Mouse (Mus musculus): ENCODE data around the gene Tctn1. TPM values are rescaled to one million over a fixed set of nuclear protein-coding genes. Genes with fewer than 3 reads are reported as not detected.
A peak's percentile ranks its signal among the peaks of the same experiment; 100 is the strongest.
"Not testable (repeated sequence)": the region's sequence is repeated elsewhere in the genome, so short reads cannot be mapped to it uniquely, and the experiment has no call there.

Gene Tctn1
- total RNA-seq, 4 experiments from 2014 or later: 14.8 to 34.9 (median 23.1) TPM

DNA sequence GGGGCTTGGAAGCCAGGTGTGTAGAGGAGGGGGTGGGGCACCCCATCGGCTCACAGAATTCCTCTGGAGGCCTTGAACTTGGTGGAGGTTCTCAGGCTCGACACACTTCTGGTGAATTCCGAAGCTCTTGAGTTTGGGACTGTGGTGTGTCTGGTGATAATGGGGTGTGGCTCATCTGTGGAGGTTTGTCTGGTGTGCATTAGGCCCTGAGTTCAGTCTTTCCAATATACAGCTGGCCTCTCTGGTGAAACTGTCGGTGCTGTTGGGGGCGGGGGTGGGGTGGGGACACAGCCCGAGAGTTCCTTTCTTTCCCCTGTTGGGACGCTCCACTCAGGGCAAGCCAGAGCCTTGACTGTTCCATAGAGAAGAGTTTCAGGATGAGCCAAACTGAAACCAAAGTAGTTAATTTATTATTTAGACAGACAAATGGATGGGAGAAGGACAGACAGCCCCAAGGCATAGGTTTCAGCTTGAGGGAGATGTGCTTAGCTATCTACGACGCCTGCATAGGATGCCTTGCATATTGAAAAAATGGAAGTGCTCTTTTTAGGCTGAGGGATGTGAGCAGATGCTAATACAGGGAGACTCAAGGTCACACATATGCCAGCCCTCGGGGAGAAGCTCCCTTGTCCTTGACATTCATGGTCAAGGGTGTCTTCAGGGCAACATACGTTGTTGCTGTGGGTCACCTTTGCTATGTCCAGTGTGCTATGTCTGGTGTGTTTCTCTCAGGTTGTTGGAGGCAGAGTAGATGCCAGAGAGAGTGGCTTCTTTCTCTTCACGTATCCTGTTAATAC lies 46.0 kb downstream of the Tctn1 start:
- DNase-seq: no peak

DNA sequence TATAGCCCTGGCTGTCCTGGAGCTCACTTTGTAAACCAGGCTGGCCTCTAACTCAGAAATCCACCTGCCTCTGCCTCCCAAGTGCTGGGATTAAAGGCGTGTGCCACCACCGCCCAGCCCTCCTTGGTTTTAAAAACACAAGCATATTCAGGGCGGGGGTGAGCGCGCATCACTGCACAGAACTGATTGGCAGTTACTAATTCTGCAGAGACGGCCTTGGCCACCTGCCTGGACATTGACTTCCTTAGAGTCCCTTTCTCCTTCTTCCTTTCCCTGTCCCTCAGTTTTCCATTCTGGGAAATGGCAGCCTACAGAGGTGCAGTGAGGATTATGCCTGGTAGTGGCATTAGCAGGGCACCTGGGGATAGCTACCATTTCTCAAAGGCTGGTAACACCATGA lies 46.6 kb downstream of the Tctn1 start:
- no peak for DNase-seq

DNA sequence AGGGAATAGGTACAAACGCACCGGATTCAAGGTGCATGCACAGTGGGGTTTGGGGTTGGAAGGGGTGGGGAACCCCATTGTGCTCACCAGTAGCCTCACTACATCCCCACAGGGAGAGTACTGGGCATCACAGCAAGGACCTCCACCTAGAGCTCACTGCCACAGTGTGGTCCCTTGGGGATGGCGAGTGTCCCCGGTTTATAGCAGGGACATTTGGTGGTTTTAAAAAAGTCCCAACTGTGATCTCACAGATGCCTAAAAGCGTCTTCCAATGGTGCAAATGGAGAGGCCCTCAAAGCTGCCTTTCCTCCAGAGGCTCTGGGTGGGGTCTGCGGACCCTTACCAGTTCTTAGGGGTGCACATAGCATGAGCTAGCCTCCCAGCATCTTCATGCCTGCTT lies 50.4 kb downstream of the Tctn1 start:
- no peak for DNase-seq

DNA sequence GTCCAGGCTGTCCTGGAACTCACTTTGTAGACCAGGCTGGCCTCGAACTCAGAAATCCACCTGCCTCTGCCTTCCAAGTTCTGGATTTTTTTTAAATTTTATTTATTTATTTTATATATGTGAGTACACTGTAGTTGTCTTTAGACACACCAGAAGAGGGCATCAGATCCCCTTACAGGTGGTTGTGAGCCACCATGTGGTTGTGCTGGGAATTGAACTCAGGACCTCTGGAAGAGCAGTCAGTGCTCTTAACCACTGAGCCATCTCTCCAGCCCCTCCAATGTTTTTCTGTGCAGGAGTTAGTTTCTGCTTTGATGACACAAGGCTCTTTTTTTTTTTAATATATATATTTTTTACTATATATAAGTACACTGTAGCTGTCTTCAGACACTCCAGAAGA lies 51.4 kb downstream of the Tctn1 start:
- not testable (repeated sequence) for DNase-seq

DNA sequence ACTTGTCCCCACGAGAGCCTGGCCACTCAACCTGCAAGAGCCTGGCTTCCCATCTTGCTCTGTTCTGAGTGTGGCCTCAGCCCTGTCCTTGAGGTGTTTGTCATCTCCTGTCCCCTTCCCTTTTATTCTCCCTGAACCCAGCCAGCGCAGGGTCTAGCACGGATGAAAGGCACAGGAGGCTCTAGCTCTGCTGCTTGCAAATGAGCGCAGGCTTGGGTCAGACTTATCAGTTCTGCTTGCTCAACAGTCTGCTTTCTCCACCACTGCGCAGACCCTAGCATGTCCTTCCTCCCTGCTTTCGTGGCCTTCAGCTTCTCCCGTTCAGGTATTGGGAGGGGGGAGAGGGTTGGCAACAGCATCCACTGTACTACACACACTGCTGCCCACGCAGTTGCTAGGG lies 52.1 kb downstream of the Tctn1 start:
- no peak for DNase-seq

DNA sequence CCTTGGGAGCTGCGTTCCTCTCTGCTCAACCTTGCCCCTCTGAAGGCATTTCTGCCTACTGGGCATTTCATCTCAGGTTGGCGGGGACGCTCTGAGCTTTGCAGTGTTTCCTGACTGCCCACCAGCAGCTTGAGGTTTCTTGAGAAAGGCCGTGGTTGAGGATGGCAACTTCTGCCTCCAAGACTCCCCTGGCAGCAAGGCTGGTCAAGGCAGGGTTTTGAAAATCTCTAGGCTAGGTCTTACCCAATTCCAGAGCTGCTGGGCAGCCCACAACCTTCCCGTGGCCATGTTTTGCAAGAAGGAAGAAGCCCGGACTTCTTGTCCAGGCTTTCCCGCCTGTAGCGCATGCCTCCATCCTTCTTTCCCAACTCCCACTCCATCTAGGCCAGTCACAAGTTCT lies 53.4 kb downstream of the Tctn1 start:
- no peak for DNase-seq

DNA sequence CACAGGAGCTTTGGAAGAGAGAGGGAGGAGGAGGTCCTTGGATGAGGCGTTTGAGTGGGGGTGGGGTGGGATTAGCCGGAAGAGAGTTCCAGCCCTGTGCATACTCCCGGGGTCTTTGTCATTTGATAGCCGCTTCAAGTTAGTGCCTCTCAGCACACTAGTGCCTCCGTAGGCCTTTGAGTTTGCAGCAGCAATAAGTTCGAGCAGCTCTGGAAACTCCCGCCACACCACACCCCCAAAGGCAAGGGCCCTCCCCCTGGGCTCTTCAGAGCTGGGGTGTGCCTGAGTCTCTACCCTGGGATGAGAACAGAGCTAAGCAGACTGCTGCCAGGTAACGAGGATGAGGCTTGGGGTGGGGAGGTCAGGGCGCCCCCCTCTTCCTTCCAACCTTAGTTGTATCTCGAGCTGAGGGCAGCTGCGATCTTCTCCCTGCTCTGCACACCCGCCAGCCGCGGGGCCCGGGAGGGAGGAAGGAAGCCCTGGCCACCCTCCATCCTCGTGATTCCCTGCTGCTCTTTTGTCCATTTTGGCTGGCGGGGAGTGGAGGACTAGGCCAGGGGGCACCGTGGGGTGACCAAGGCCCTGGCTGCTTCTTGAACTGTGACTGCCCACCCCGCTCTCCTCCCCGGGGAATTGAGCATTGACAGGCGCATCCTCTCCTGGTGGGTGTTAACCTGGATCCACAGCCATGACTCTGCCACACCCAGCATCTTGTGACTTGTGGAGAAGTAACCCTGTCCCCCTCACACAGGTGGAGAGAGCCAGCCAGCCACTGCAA lies 54.5 kb downstream of the Tctn1 start:
- DNase-seq: peak; percentile 23

DNA sequence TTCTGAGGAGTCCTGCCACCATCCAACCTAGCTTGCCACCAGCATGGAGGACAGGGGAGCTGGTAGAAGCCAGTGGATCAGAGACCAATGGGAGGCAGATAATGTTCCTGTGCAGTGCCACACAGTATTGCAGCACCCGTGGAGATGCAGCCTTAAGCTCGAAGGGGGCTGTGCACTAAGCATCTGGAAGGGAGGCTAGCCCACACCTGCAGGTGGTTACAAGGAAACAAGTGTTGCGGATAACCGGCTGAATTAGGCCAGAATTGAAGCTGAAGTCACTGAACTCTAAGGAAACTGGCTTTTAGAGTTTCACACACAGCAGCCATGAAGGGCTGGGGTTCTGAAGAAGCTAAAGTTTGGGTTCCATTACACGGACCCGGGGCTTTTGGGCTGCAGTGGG lies 55.4 kb downstream of the Tctn1 start:
- DNase-seq: no peak

DNA sequence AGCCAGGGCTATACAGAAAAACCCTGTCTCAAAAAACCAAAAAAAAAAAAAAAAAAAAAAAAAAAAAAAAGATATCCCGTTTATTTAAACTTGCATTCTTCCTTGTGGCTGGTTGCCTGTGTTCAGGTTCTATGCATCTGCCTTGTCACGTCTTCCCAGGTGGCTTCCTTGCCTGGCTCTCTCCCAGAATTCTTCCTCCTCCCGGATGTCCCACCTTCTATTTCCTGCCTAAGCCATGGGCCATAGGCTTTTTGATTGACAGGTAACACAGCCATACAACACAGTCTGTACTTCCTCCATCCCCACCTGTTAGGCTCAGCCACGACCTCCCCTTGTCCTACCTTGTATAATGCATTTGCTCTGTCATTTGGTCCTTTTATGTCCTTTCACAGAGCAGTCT lies 57.8 kb downstream of the Tctn1 start, which contains the start of gene Hvcn1:
Gene Hvcn1 (plus strand): TSS at position 330 of the 400 bp plus-strand sequence.
- DNase-seq: no peak

DNA sequence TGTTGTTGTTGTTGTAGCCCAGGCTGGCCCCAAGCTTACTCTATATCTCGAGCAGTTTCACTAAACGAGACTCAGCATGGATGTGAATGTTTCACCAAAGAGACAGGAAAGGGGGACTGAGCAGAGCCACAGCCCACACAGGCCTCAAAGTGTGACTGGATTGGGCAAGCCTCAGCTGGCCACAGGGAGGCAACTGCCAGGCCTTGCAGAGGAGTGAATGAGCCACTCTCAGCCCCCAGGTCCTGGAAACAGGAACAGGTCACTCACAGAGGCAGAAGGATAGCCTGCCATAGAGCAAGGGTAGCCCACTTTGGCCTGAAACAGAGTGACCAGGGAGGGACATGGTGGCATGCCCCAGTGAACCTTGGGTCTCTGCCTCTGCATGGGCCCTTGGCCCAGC lies 60.1 kb downstream of the Tctn1 start:
- no peak for DNase-seq

DNA sequence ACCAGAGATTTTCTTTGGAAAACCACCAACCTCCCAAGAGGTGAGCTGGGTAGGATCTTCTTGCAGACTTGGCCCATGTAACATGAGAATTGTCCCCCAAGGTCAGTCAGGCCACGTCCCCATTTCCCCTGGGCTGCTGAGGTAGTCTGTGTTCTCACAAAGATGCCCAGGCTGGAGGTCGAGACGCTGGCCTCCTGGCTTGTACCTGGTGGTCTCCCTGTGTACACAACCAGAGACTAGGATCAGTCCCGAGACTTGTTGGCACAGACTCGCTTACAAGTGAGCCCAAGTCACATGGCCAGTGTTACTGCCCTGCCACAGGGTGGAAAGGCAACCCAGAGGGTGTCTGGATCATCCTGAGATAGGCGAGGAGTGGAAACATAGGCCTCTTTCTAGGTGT lies 62.4 kb downstream of the Tctn1 start:
- no peak for DNase-seq

DNA sequence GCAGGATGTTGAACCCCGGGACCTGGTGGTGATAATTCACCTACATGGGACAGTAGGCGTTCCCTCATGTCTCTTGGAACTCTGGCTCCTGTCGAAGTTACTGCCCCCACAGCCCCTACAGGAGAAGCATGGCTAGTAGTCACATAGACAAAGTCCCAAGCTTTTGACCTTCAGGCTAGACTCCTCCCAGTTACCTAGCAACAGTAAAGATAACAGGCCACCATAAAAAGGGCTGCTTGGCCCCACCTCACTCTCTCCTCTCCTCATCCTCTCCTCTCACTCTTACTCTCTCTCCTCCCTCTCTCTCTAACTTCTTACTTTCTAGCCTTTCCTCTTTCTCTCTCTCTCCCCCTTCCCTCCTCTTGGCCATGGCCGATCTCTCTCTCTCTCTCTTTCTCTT lies 63.4 kb downstream of the Tctn1 start:
- DNase-seq: no peak

DNA sequence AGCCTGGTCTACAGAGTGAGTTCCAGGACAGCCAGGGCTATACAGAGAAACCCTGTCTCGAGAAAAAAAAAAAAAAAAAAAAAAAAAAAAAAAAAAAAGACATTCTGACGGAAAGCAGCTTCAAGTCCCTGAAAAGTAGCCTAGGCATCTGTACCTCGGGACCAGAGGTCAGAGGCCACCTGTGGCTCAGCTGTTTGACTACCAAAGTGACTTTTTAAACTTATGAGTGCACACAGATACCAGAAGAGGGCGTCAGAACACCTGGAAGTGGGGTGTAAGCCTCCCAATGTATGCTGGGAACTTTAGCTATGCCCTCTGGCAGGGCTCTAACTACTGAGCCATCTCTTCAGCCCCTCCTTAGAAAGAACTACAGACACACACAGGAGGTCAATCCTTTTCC lies 71.9 kb downstream of the Tctn1 start:
- no peak for DNase-seq

DNA sequence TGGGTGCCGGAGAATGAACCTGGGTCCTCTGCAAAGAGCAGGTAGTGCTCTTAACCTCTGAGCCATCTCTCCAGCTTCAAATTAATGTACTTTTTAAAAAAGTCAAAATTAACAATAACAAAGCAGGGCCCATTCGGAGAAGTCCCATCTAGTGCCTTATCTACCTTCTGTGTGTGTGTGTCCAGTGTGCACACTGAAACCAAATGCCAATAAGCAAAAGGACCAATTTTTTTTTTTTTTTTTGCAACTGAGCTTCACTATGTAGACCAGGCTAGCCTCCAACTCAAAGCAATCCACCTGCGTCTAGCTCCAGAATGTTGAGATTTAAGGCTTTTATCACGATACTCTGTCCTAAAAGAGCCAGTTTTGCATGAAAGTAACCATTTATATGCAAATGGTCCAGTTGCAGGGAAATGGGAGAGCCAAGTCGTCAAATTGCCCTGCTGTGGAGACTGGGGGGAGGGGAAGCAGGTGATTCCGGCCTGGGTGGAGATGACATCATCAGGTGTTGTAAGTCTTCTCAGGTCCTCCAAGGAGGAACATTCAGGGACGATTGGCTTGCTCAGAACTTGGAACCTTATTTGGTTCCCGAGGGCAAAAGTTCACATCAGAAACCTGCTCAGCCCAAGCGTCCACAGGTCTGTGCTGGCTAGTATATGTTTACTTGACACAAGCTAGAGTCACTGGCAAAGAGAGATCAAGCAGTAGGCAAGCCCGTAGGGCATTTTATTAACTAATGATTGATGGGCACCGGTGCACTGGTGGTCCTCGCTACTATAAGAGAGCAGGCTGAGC lies 72.8 kb downstream of the Tctn1 start:
- DNase-seq: no peak

DNA sequence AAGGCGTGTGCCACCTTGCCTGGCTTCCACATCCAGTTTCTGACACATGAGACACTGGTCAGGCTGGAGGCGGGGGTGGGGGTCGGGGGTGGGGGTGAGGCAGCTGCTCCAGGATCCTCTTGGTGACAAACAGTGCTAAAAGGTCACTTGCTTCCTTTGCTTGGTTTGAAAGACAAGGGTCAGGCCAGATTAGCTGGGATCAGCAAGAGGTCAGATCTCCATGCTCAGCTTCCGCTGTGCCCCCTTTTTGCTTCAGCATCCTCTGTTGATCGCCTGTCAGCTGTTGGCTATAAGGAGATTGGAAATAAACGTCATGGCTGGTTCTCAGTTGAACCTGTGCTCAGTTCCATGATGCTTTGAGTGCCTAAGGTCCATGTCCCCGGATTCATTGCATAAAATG lies 73.8 kb downstream of the Tctn1 start:
- no peak for DNase-seq

DNA sequence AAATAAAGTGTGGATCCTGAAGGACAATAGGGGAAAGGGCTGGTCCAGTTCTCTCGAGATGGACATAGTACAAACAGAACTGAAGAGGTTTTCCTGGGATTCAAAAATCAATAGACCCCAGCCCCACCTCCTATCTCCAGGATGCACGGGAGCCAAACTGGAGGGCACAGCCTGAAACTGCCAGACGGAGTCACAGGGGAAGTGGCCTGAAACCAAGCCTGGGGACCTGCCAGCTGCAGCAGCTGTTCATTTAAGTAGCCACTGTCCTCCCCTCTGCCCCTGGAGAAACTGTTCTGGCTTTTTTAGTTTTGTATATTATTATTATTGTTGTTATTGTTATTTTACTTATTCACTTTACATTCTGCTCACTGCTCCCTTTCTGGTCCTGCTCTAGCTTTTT lies 75.1 kb downstream of the Tctn1 start:
- DNase-seq: no peak

Other genes starting within 250 kb of the Tctn1 start
- gene Cux2, start 214.4 kb downstream of the Tctn1 start, total RNA-seq (2022): 10 to 100 TPM; 25.7 to 41.7 (median 33.2) TPM
- gene Myl2, start 163.5 kb downstream of the Tctn1 start, total RNA-seq (2022): not detected
- gene Ccdc63, start 123.6 kb downstream of the Tctn1 start, total RNA-seq (2022): under 1 TPM in 1 of 4 experiments, not detected in 3; 0.22 TPM
- 100 to 1,000 TPM; 122 to 226 (median 188) TPM for gene Ppp1cc, start 106.2 kb downstream of the Tctn1 start, total RNA-seq (2022)
- 1 to 10 TPM; 1.8 to 8.0 (median 4.2) TPM for gene Hvcn1, start 57.7 kb downstream of the Tctn1 start, total RNA-seq (2022)
- 10 to 100 TPM; 65.9 to 69.7 (median 68.8) TPM for gene Pptc7, start 19.9 kb upstream of the Tctn1 start, total RNA-seq (2022)
- 1 to 10 TPM; 2.4 to 5.4 (median 4.5) TPM for gene Rad9b, start 89.8 kb upstream of the Tctn1 start, total RNA-seq (2022)
- gene Vps29, start 89.9 kb upstream of the Tctn1 start, total RNA-seq (2022): 100 to 1,000 TPM; 147 to 170 (median 156) TPM
- 10 to 100 TPM; 31.5 to 38.5 (median 35.0) TPM for gene Gpn3, start 107.4 kb upstream of the Tctn1 start, total RNA-seq (2022)
- 10 to 100 TPM; 31.1 to 45.8 (median 38.8) TPM for gene Fam216a, start 107.9 kb upstream of the Tctn1 start, total RNA-seq (2022)
- 100 to 1,000 TPM; 189 to 253 (median 205) TPM for gene Arpc3, start 127.4 kb upstream of the Tctn1 start, total RNA-seq (2022)
- 10 to 100 TPM; 49.1 to 59.5 (median 55.4) TPM for gene Anapc7, start 157.2 kb upstream of the Tctn1 start, total RNA-seq (2022)
- 100 to 1,000 TPM; 187 to 206 (median 196) TPM for gene Atp2a2, start 237.8 kb upstream of the Tctn1 start, total RNA-seq (2022)